Mouse (Mus musculus): ENCODE data around the gene Klf4.

DNA sequence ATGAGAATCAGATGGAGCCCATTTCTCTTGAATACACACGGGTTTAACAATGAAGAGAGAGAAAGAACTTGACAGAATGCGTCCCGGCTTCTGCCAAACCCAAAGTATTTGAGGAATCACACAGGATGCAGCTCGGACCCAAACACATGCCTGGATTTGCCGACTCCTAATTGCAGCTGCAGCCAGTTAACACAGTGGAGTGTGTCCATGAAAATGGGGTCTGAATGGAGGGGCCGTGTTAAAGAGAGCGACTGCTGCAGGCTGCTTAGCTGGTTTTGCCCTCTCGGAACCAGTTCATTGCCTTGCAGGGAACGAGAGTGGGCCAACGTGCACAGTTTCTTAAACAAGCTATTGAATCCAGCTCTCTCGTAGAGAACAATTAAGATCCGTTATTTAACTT is 14.6 kb upstream of the Klf4 start:
- TF ChIP-seq POLR2A (IDR thresholded peaks at IDR 0.05; ENCODE audit: insufficient read depth, low read depth, low read length): no peak
- TF ChIP-seq CTCF (IDR thresholded peaks at IDR 0.05): no peak
- TF ChIP-seq EP300 (IDR thresholded peaks at IDR 0.05; ENCODE audit: insufficient read depth, low read depth, low read length): no peak

Data from heart, adult 2 months (tissue).